Mouse (Mus musculus): ENCODE data around the gene Nphs1.

Gene Nphs1

GRCm38 (mm10) chr7:30457629-30458330 lies at the start of gene Nphs1, which contains the start of gene Kirrel2:
Gene Nphs1, plus strand, starts transcription at chr7:30458315.
Gene Kirrel2, minus strand, starts transcription at chr7:30457690.
- DNase-seq (ENCODE audit: low read depth, low spot score): no peak

GRCm38 (mm10) chr7:30408639-30409038 lies 49.5 kb upstream of the Nphs1 start:
- DNase-seq (ENCODE audit: low read depth, low spot score): no peak

GRCm38 (mm10) chr7:30409789-30410188 lies 48.3 kb upstream of the Nphs1 start:
- DNase-seq (ENCODE audit: low read depth, low spot score): no peak

GRCm38 (mm10) chr7:30411023-30411422 lies 47.1 kb upstream of the Nphs1 start:
- DNase-seq (ENCODE audit: low read depth, low spot score): no peak

- no peak for DNase-seq (ENCODE audit: low read depth, low spot score)
Measured at GRCm38 (mm10) chr7:30412735-30413147, 45.4 kb upstream of the Nphs1 start.

- DNase-seq (ENCODE audit: low read depth, low spot score): no peak
Measured at GRCm38 (mm10) chr7:30413596-30413995, 44.5 kb upstream of the Nphs1 start, which contains the start of gene Tyrobp. Gene Tyrobp, plus strand, starts transcription at chr7:30413760.

- no peak for DNase-seq (ENCODE audit: low read depth, low spot score)
Measured at GRCm38 (mm10) chr7:30417856-30418255, 40.3 kb upstream of the Nphs1 start.

GRCm38 (mm10) chr7:30419561-30420499 lies 38.3 kb upstream of the Nphs1 start, which contains the start of gene Hcst:
Gene Hcst, minus strand, starts transcription at chr7:30419854.
- no peak for DNase-seq (ENCODE audit: low read depth, low spot score)

GRCm38 (mm10) chr7:30420673-30421072 lies 37.4 kb upstream of the Nphs1 start:
- no peak for DNase-seq (ENCODE audit: low read depth, low spot score)

- peak; percentile 42 for DNase-seq (ENCODE audit: low read depth, low spot score)
Measured at GRCm38 (mm10) chr7:30421175-30421889, 36.8 kb upstream of the Nphs1 start, which contains the start of gene Nfkbid. Gene Nfkbid, plus strand, starts transcription at chr7:30421732.

- DNase-seq (ENCODE audit: low read depth, low spot score): peak; percentile 81
Measured at GRCm38 (mm10) chr7:30421890-30422435, 36.2 kb upstream of the Nphs1 start.

- DNase-seq (ENCODE audit: low read depth, low spot score): no peak
Measured at GRCm38 (mm10) chr7:30422560-30422959, 35.6 kb upstream of the Nphs1 start.

GRCm38 (mm10) chr7:30423071-30423641 lies 35.0 kb upstream of the Nphs1 start:
- no peak for DNase-seq (ENCODE audit: low read depth, low spot score)

- DNase-seq (ENCODE audit: low read depth, low spot score): no peak
Measured at GRCm38 (mm10) chr7:30429327-30429726, 28.8 kb upstream of the Nphs1 start.

GRCm38 (mm10) chr7:30430191-30430590 lies 27.9 kb upstream of the Nphs1 start:
- DNase-seq (ENCODE audit: low read depth, low spot score): no peak

- no peak for DNase-seq (ENCODE audit: low read depth, low spot score)
Measured at GRCm38 (mm10) chr7:30431793-30432192, 26.3 kb upstream of the Nphs1 start.

GRCm38 (mm10) chr7:30434238-30434637 lies 23.9 kb upstream of the Nphs1 start:
- no peak for DNase-seq (ENCODE audit: low read depth, low spot score)

- DNase-seq (ENCODE audit: low read depth, low spot score): no peak
Measured at GRCm38 (mm10) chr7:30434701-30435100, 23.4 kb upstream of the Nphs1 start.

- no peak for DNase-seq (ENCODE audit: low read depth, low spot score)
Measured at GRCm38 (mm10) chr7:30435156-30435555, 23.0 kb upstream of the Nphs1 start.

- no peak for DNase-seq (ENCODE audit: low read depth, low spot score)
Measured at GRCm38 (mm10) chr7:30436879-30437278, 21.2 kb upstream of the Nphs1 start.

GRCm38 (mm10) chr7:30439734-30440133 lies 18.4 kb upstream of the Nphs1 start:
- no peak for DNase-seq (ENCODE audit: low read depth, low spot score)
